Mouse (Mus musculus): Measurements from ENCODE around the gene Arl16. TPM values are rescaled to one million over a fixed set of nuclear protein-coding genes. Genes with fewer than 3 reads are reported as not detected.
A peak's percentile ranks its signal among the peaks of the same experiment; 100 is the strongest.

Gene Arl16
- polyA plus RNA-seq, 1 experiment from 2014 or later = 44.4 TPM

- H3K4me2 ChIP-seq = peak overlapping the region; percentile 94
- H3K27ac ChIP-seq (ENCODE audit: low read depth) = peak overlapping the region; percentile 80; the same call in 1 of the 2 replicates
- 0 out of 2 replicates have a peak, but pooled peaks cover 3% of the 10 kb centered on the region for H3K4me1 ChIP-seq (ENCODE audit: insufficient read depth)
- ATAC-seq (ENCODE audit: insufficient read depth) (no peak), DNase-seq (no peak)
- H3K9ac ChIP-seq = peak overlapping the region; percentile 91
- 61% methylated on average over 6 of the region's 6 CpGs for WGBS
- H3K9me3 ChIP-seq (ENCODE audit: low read depth, low read length) = no peaks in the 10 kb centered on the region
- H3K27me3 ChIP-seq (ENCODE audit: insufficient read depth, low read length) = no peaks in the 10 kb centered on the region
- H3K4me3 ChIP-seq (ENCODE audit: low read depth, low read length) = peak overlapping the region; percentile 90
- H3K36me3 ChIP-seq (ENCODE audit: insufficient read depth) = peaks cover 45% of the 10 kb centered on the region
- peak; percentile 36; the same call in 1 of the 2 replicates for TF ChIP-seq CTCF (IDR thresholded peaks at IDR 0.05; ENCODE audit: low read depth)
These were observed 8.4 kb downstream of the Arl16 start for GRCm38 (mm10) chr11:120458847-120459597.

DNA sequence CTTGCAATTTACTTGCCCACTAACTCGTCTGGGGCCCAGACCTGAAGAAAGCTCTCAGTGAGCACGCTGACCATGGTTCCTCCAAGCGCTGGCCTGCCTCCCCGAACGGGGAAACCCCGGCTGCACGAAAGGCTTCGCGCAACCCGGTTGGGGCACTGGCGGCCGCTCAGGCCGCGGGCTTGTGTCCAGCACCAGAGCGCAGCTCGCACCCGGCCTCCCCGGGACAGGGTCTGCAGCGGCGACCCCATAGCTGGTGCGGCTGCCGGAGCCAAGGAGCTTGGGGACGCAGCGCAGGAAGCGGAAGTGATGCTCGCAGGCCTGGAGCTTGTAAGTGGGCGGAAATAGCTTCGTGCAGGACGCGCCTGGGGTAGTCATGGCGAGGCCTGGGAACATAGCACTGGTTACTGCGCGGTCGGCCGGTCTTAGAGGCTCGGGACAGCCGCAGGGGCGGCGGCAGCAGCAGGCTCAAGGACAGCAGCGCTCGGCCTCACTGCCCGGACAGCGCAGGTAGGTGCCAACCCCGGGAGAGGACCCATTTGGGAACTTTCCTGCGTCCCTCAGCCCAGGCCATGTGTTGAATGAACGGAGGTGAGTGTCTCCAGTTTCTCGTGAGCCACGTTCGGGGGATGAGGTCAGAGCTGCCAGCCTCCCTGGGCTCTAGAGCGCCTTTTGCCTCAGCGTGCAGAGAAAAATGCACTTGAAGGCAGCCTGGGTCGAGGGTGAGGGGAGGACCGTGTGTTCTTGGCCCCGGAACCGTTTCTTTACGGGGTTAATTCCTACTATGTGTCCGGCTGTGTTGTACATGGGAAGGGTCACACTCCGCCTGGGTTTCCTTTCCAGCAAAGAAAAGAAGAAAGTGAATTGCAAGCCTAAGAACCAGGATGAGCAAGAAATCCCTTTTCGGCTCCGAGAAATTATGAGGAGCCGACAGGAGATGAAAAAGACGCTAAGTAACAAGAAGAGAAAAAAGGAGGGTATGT, 9.3 kb downstream of the Arl16 start, which contains the start of the genes Oxld1 and Ccdc137:
Gene Oxld1, minus strand, starts transcription at position 297 of the 980 bp plus-strand sequence.
Gene Ccdc137, plus strand, starts transcription at position 344 of the 980 bp plus-strand sequence.
- Histone ChIP-seq H3K27me3 (ENCODE audit: insufficient read depth, low read length) (no peaks in the 10 kb centered on the region), H3K4me1 (ENCODE audit: insufficient read depth) (0 out of 2 replicates have a peak, but pooled peaks cover 3% of the 10 kb centered on the region), H3K27ac (ENCODE audit: low read depth) (peak within 1 kb of the TSS; percentile 80), H3K4me3 (ENCODE audit: low read depth, low read length) (peak within 1 kb of the TSS; percentile 90), H3K36me3 (ENCODE audit: insufficient read depth) (peaks cover 35% of the 10 kb centered on the region), H3K9me3 (ENCODE audit: low read depth, low read length) (no peaks in the 10 kb centered on the region), H3K9ac (peak within 1 kb of the TSS; percentile 91), H3K4me2 (peak within 1 kb of the TSS; percentile 94)
- WGBS = 2% methylated on average over 62 of the region's 62 CpGs
- no peak for TF ChIP-seq CTCF (IDR thresholded peaks at IDR 0.05; ENCODE audit: low read depth)
- DNase-seq (peak; percentile 92), ATAC-seq (ENCODE audit: insufficient read depth) (peak; percentile 95)

DNA sequence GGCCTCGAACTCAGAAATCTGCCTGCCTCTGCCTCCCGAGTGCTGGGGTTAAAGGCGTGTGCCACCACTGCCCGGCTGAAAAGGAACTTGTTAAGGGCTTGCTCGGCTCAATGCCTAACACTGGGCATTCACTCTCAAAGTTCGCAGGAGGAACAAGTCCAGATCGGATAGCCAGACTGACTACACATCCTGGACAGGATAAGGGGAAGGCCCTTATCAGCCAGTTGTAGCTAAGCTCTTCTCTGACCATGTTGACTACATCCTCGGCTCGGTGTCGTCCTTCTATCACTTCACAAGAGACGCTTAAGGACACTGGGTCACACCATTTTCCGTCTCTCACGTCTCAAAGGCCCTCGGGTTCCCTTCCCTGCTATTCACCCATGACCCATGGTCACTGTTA, 10.0 kb downstream of the Arl16 start:
- Histone ChIP-seq H3K9ac (peak overlapping the region; percentile 91), H3K27me3 (ENCODE audit: insufficient read depth, low read length) (no peaks in the 10 kb centered on the region), H3K36me3 (ENCODE audit: insufficient read depth) (peaks cover 31% of the 10 kb centered on the region), H3K4me3 (ENCODE audit: low read depth, low read length) (peak overlapping the region; percentile 90), H3K9me3 (ENCODE audit: low read depth, low read length) (no peaks in the 10 kb centered on the region), H3K27ac (ENCODE audit: low read depth) (peak overlapping the region; percentile 80), H3K4me1 (ENCODE audit: insufficient read depth) (0 out of 2 replicates have a peak, but pooled peaks cover 3% of the 10 kb centered on the region), H3K4me2 (peak overlapping the region; percentile 94)
- peak; percentile 11 for DNase-seq
- ATAC-seq (ENCODE audit: insufficient read depth) = peak; percentile 2; the same call in 1 of the 2 replicates
- no peak for TF ChIP-seq CTCF (IDR thresholded peaks at IDR 0.05; ENCODE audit: low read depth)
- WGBS = 24% methylated on average over 14 of the region's 14 CpGs

DNA sequence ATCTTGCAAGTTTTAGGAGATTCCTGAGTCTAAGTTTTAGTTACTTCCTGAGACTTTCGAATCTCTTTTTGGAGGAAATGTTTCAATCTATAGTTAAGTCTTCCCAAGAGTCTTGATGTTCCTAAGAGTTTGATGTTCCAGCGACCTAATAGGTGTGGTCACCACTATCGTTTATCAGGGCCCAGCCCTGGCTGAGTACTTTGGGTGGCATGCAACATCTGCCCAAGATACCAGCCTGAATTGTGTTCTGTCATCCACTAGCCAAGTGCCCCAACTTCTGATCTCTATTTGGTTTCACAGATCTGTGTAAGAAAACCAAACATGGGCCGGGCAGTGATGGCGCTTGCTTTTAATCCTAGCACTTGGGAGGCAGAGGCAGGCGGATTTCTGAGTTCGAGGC, 12.0 kb downstream of the Arl16 start:
- Histone ChIP-seq H3K27me3 (ENCODE audit: insufficient read depth, low read length) (no peaks in the 10 kb centered on the region), H3K9me3 (ENCODE audit: low read depth, low read length) (no peaks in the 10 kb centered on the region), H3K9ac (no peak overlapping the region), H3K4me3 (ENCODE audit: low read depth, low read length) (no peak overlapping the region), H3K4me2 (no peak overlapping the region), H3K4me1 (ENCODE audit: insufficient read depth) (0 out of 2 replicates have a peak, but pooled peaks cover 3% of the 10 kb centered on the region), H3K27ac (ENCODE audit: low read depth) (no peak overlapping the region), H3K36me3 (ENCODE audit: insufficient read depth) (peaks cover 12% of the 10 kb centered on the region)
- ATAC-seq (ENCODE audit: insufficient read depth) = no peak
- 92% methylated on average over 7 of the region's 7 CpGs for WGBS
- no peak for DNase-seq
- TF ChIP-seq CTCF (IDR thresholded peaks at IDR 0.05; ENCODE audit: low read depth) = no peak

GRCm38 (mm10) chr11:120454965-120455364, 12.4 kb downstream of the Arl16 start:
- Histone ChIP-seq H3K27ac (ENCODE audit: low read depth) (no peak overlapping the region), H3K4me1 (ENCODE audit: insufficient read depth) (0 out of 2 replicates have a peak, but pooled peaks cover 3% of the 10 kb centered on the region), H3K27me3 (ENCODE audit: insufficient read depth, low read length) (no peaks in the 10 kb centered on the region), H3K4me3 (ENCODE audit: low read depth, low read length) (no peak overlapping the region), H3K36me3 (ENCODE audit: insufficient read depth) (peaks cover 8% of the 10 kb centered on the region), H3K4me2 (no peak overlapping the region), H3K9ac (no peak overlapping the region), H3K9me3 (ENCODE audit: low read depth, low read length) (no peaks in the 10 kb centered on the region)
- ATAC-seq (ENCODE audit: insufficient read depth) (no peak), DNase-seq (no peak)
- 80% methylated on average over 4 of the region's 4 CpGs for WGBS
- TF ChIP-seq CTCF (IDR thresholded peaks at IDR 0.05; ENCODE audit: low read depth) = no peak

DNA sequence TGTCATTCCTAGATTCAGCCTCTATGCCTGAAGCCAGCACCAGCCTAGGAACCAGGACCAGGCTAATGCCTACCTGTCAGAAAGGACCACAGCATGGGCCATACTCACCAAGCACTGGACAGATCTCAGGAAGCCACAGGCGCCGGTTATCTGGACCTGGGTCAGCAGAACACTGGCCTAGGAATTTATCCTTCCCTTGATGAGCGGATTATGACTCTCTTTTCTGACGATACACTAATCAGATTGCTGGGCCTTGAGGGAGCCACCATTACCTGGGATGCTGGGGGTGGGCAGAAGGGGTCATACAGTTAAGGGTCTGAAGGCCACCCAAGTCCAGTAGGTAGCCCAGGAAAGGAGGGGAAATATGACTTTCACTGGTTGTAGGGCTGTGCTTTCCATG, 14.1 kb downstream of the Arl16 start, which contains the start of gene Pde6g:
Gene Pde6g, minus strand, starts transcription at position 195 of the 400 bp plus-strand sequence.
- Histone ChIP-seq H3K4me2 (no peak within 1 kb of the TSS), H3K36me3 (ENCODE audit: insufficient read depth) (no peaks in the 10 kb centered on the region), H3K4me3 (ENCODE audit: low read depth, low read length) (no peak within 1 kb of the TSS), H3K27ac (ENCODE audit: low read depth) (no peak within 1 kb of the TSS), H3K4me1 (ENCODE audit: insufficient read depth) (0 out of 2 replicates have a peak, but pooled peaks cover 3% of the 10 kb centered on the region), H3K27me3 (ENCODE audit: insufficient read depth, low read length) (no peaks in the 10 kb centered on the region), H3K9me3 (ENCODE audit: low read depth, low read length) (no peaks in the 10 kb centered on the region), H3K9ac (no peak within 1 kb of the TSS)
- 79% methylated on average over 4 of the region's 4 CpGs for WGBS
- no peak for ATAC-seq (ENCODE audit: insufficient read depth)
- no peak for DNase-seq
- no peak for TF ChIP-seq CTCF (IDR thresholded peaks at IDR 0.05; ENCODE audit: low read depth)

All from lung, embryonic 14.5 days (tissue).